Mouse (Mus musculus) right cerebral cortex, postnatal 4 days (tissue): ENCODE measurements around the gene Kcnq2.

Source experiments
- DNase-seq: peaks from one replicate; pipeline ENCODE4 v3.0.0-alpha.2; 2022

Gene Kcnq2

DNA sequence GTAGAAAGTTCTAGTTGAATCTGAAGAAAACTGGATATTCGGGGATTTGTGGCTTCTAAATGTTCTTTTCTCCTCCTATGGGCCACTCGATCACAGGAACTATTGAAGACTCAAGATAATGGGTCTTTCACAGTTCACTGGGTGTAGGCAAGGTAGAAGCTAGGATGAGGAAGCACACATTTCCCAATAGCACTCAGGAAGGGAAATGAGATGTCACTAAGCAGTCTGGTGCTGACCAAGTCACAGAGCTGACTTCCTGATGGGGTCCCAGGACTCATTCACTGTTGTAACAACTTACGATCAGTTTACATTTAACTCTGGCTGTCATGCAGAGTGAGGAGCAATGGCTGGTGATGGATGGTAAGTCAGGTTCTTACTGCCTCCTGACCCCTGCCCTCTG, 45.0 kb downstream of the Kcnq2 start:
- DNase-seq, result no peak

DNA sequence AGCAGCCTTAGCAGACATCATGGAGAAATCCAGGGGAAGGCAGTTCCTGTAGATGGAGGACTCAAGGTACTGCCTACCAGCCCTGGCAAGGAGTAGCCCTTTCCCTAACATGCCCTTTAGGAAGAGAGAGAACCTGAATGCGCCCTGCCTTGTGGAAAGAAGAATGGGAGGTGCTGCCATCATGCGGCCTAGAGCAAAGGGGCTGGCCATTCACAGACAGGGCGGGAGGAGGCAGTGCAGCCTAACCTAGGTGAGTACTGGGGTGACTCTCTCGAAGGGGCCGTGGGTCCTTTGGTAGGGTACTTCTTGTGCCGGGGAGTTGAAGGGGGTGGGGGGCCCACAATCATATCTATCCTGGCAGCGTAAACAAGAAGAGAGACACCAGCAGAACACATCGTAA, 50.1 kb downstream of the Kcnq2 start:
- no peak for DNase-seq

DNA sequence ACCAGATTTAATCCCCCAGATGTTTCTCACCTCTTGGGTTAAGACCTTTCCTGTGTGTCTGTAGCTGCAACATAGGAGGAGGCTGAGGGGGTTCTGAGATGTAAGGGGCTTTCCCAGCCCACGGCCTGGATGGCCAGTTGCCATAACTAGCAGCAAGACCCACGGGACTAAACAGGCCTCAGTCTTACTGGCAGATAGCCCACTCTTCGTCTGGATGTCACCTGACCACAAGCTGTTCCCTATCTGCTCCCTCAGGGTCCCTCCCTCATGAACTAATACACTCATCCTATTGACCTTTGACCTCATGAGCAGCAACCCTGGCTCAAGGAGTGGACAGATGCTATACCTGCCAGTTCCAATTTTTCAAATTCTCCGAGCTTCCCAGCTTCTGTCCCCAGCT, 51.2 kb downstream of the Kcnq2 start:
- no peak for DNase-seq

DNA sequence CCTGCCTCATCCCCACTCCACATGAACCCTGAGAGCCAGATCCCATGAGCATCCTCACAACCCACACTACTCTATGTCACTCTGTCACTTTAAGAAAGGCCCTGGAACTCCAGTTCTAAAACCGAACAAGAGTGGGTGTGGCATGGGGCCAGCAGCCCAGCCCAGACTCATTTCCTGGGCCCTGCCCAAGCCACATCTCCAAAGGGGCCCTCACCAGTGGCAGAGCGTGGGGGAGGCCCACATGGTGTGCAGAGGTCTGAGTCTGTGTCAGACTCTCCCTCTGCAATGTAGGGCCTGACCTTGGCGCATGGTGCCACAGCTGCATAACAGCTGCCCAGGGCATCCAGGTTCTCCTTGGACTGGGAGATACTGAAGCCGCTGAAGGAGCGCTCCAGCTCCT, 54.2 kb downstream of the Kcnq2 start:
- DNase-seq, result no peak

DNA sequence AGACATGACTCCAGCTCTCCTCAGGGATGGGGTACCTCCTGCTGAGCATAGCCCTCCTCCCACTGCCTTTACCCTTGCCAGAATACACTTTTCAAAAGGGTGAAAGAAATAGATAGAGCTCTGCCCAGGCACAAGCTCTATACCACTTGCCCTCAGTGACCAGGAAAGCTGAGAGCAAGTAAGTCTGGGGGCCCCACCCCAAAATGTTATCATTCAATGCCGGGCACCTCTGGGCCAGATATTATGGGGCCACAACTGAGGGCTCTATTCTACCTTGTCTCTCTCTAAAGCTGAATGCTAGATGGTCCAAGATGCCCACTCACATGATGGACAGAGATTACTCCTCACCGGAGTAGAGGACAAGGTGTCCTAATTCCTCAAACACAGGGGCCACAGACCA, 55.6 kb downstream of the Kcnq2 start:
- no peak for DNase-seq

DNA sequence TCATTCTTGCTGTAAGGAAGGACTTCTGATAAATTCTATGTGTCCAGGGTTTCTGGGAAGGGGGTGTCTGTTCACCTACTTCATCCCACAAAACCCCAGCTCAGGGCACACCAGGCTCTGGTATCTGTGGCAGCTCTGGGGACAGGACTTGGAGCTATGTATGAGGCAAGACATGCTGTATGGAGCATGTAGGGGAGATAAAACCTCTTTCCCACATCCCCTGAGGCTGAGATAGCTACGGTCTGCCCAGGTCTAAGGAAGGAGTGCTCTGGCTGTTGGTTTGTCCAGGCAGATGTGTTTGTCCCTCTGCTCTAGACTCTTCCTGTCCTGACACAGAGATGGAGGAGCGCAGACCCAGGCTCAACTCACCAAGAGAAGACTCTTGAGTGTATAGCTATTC, 56.2 kb downstream of the Kcnq2 start:
- no peak for DNase-seq

DNA sequence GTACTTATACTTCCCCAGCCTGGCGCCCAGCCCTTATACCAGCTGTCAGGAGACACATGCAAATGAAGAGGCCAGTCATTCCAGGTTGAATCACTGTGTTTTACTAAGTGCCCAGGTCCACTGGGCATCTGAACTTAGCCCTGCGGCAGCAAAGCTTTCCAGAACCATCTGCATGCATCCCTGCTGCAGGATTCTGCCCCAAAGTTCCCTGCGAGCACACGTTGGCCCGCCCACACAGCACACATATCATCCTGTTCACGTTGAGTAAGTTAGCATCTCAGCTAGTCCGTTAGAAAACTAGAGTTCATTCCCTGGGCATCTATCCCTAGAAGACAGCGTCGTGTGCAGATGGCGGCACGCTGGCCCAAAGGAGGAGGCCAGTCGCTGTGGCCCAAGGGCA, 59.6 kb downstream of the Kcnq2 start:
- DNase-seq, result no peak

DNA sequence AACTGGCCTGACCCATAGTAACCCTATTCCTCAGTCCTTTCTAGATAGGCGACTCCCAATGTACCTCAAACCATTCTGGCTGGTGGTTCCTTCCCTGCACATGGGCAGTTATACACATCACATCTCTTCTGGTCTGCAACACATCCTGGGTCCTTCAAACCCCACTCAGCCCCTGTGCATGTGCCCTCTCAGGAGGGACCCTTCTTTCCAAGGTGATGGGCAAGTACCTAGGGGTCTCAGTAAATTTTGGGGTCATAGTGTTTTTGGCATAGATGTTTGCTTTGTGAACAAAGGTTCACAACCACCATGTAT, 62.7 kb downstream of the Kcnq2 start:
- DNase-seq, result no peak

DNA sequence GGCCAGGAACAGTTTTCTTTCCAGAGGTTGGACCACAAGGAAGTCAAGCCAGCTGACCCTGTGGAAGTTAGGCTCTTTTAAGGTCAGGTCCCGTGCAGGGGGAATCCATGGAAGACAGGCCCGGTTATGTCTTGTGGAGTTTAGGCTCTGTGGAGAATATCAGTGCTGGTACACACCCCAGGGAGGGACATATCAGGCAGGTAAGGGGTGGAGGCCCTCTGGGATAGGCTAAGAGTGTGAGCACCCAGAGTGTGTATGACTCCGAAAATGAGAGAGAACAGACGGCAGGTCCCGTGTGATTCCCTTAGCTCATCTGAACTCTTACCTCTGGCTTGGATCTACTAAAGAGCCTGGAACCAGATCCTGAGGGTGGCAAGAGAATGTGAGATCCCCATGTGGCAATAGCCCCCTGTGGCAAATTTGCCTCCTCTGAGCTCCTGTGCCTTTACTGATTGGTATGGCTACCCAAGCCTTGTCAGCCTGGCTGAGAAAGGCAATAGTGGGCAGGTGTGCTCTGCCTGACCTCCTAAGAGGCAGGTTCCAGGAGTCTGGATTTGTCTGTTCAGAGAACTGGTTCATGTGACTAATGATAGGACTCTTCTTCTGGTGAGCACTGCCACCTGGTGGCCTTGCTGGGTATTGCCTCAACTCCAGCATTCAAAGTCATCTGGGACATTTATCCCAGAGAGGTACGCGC, 63.2 kb downstream of the Kcnq2 start:
- DNase-seq, result peak; percentile 88

DNA sequence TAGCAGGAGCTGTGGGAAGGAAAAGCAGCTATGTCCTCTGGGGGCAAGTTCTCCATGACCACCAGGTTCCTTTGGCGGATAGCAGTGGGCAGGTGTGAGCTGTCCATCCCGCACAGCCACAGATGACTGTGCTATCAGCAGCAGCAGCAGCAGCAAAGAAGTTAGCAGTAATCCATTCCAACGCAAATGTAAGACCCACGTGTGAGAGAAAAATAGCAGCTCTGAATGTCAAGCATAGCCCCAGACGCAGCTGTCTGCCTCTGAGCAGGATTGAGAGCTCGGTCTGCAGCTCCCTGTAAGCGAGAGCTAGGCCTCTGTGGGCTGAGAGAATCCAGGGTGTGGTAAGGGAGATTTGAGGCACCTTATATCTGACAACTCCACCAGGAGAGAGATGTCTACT, 65.0 kb downstream of the Kcnq2 start:
- DNase-seq, result no peak

DNA sequence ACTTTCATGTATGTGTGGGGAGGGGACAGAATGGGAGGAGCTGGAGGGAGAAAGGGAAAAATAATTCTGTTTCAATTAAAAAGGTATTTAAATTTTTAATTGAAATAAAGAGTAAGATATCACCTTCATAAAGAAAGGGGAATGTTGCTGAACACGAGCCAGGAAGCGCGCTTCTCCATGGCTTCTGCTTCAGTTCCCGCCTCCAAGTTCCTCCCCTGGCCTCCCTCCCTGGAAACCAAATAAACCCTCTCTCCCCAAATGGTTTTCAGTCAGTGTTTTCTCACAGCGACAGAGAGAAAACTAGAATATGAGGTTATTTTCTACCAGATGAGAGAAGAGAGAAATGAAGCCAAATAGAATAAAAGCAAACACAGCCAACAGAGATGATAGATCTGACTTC, 66.6 kb downstream of the Kcnq2 start:
- DNase-seq, result no peak

DNA sequence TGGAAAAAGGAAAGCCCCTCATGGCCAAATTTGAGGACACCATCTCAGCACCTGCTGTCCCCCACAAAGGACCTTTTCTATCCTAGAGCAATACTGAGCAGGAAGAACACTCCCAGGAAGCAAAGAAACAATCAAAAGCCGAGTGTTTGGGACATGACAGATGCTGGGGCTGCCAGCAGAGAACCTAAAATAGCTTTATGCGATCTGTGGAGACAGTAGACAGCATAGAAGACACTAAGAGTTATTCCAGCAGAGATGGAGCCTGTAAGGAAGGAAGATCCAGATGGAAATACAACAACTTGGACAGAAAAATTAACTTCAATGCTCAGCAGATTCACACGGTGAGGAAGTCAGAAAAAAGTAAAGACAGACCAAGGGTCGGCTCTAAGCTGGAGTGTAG, 69.3 kb downstream of the Kcnq2 start:
- DNase-seq, result no peak

DNA sequence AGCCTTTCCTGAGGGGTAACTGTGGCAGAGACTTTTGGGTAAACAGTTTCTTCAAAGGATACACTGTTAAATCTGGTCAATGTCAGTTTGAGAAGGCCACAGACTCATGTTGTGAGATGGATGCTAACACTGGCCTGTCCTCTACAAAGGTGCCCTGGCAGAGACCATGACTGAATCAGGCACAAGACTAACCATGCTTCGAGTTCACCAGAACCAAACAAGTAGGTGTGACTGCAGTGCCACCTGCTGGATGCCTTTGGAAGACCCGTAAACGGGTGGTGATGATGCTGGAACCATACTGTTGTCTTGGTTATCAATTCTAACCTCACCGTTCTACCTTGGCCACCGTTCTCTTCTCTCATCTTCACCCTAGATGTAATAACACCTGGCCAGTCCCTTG, 75.0 kb downstream of the Kcnq2 start:
- DNase-seq, result peak; percentile 91

DNA sequence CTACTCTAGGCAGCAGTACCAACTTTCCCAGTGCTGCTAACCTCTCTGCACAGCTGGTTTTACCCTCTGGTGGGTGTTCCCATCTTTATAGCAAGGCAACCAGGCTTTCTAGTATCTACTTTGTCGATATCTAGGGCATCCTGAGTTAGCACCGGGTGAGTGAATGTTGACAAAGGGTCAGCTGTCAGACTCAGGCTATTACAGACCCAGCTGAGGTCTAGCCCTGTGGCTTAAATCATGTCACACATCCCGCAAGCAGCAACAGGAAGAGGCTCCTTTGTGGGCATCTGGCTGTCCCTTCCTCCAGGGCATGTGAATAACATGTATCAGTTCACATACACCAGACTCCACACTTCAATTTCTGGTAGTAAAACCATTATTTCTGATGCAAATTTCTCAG, 76.9 kb downstream of the Kcnq2 start:
- DNase-seq, result no peak

DNA sequence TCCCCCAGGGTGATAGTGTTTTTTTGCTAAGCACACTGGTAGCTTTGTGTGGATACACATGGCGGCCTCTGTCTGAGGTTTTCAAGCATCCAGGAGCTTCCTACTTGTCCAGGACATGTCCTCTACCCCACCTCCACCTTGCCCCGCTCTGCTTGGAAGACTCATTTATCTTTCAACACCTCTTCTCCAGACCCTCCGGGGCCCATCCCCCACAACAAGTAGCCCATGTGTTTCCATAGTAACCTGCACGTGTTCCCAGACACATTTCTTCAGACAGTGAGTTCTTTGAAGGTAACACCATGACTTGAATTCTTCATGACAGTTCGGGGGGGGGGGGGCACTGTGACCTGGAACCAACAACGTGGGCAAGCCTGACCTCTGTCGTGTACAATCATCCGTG, 77.8 kb downstream of the Kcnq2 start:
- DNase-seq, result no peak

DNA sequence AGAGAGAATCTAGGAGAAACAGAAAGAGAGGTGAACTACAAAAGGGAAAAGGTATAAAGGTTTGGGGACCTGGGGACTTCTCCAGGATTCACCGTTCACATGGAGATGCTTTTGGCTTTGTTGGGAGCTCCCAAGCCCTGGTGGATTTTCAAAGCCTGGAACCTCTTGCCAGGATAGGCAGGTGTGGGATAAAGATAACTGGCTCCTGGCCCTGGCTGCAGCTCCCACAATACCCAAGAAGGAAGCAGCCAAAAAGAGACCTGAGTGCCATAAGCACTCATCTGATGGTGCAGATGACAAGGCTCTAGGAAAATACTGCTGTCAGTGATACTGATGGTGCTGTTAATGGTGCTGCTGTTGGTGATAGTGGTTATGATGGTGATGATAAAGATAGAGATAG, 82.9 kb downstream of the Kcnq2 start:
- no peak for DNase-seq

DNA sequence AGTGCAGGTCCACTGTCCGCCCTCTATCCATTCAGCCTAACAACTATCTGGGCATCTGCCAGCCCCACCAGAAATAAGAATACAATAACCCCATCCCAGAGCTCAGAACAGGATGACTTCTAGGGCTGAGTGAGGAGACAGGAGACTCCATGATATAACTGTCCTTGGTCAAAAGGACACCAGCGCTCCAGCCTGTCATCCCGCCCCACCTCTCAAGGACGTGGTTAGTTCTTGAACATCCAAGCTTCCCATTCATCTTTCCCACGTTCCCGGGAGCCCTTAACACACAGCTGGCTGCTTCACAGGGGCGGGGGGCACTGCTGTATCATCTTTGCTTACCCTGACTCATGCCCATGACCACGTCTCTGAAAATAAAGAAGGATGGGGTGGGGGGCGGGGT, 86.1 kb downstream of the Kcnq2 start:
- no peak for DNase-seq

DNA sequence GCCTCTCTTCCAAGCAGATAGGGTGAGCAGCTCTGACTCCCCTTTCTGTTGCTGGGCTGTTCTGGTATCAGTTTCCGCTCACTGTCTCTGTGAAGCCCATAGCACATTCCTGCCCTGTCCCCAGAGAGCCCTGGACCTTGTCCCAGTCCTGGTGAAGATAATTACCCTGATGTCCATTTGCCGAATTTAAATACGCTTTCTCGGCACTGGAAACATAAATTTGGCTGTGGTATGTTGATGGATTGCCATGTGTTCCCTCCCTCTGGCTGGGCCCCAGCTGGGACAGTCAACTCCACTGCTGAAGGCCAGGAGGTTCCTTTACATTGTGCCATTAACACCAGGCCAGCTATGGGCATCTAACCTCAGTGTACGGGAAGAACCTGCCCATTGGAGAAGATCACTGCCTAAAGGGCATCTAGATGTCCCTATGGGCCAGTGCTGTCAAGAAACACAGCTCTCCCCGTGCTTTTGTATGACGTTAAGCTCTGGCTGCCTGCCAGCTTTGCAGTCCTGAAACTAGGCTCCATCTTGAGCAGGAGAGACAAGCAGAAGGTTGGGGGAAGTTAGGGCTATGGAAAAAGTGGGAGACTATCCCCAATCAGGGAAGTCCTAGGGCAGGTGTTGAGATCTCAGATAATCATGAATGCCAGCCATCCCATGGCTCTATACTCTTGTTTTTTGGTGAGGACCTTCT, 86.7 kb downstream of the Kcnq2 start:
- DNase-seq, result no peak

DNA sequence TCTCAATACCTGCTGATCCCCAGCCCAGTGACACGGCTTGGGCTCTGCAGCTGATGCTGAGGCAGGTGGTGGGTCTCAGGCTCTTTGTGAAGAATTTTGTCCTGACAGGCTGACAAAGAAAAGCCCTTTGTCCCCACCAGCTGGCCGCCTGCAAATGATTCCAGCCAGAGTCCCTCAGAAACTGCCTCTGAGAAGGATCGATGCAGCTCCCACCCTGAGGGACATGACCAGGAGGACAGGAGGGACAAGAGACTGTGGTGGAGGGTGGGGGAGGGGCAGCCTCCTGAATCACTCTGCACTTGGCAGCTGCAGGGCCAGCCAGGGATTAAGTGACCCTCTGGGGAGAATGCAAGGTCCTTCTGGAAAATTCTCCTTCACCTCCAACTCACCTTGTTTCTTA, 91.1 kb downstream of the Kcnq2 start:
- DNase-seq, result no peak

DNA sequence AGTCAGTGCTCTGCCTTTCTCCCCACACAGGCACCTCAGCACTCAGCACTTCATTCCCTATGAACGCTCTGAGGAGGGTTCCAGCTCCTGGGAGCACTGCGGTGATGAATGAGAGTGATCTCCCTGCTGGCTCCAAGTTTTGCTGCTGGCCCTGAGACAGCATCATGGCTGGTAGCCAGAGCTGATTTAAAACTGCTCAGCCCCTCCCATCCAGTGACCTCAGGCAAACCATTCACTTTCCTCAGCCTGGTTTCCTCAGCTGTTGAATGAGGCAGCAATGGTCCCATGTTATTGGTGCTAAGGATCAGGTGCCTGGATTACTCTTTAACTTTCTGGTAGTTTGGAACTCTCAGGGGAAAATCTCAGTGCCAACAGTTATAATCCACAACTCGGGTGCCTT, 91.7 kb downstream of the Kcnq2 start, which contains the start of gene Chrna4:
TSS of gene Chrna4 (minus strand) at position 110 of the 400 bp plus-strand sequence.
- peak; percentile 26 for DNase-seq

DNA sequence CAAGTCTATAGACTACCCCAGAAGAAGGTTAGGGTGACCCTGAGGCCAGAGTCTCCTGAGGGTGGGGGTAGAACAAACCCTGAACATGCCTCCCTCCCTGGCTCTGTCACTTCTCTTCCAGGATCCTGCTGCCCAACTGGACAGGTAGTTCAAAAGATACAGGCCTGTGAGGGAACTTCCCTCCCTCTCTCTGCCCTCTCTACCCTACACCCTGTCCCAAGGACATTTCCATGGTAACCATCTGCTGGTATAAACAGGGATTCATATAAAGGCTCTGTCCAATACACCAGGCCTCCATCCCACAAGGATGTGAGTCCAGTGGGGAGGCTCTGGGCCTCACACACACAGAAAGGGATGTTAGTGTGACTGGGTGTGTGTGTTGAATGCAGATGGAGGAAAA, 92.7 kb downstream of the Kcnq2 start:
- no peak for DNase-seq

DNA sequence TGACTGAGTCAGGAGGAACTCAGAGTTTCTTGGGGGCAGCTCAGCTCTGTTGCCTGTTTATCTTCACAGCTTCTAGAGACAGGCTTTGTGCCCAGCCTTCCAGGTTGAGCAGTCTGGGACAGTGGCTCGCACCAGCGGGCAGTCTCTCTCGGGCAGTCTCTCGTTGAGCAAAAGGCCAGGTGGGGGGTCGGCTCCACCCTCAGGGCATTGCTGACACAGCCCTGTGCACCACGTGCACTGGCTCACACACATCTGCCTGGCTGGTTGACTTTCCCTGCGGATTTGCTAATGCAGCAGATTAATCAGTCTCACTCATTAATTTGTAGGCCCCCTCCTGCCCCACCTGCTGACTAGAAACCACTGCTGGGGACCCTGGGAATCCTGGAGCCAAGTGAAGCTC, 93.2 kb downstream of the Kcnq2 start:
- DNase-seq, result no peak

DNA sequence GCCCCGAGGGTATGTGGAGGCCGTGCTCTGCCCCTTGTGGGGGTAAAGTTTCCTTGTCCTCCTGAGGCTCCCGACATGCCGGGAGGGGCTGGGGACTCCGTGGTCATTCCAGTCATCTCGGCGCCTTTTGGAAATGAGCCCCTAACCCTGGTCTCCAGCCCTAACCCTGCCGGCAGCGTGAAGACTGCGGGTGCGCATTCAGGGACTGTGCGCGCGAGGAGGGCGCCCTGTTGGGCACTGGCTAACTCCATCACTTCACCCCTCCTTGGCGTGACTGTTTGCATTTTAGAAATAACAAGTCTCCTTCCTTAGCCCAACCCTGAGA, 95.8 kb downstream of the Kcnq2 start:
- no peak for DNase-seq

DNA sequence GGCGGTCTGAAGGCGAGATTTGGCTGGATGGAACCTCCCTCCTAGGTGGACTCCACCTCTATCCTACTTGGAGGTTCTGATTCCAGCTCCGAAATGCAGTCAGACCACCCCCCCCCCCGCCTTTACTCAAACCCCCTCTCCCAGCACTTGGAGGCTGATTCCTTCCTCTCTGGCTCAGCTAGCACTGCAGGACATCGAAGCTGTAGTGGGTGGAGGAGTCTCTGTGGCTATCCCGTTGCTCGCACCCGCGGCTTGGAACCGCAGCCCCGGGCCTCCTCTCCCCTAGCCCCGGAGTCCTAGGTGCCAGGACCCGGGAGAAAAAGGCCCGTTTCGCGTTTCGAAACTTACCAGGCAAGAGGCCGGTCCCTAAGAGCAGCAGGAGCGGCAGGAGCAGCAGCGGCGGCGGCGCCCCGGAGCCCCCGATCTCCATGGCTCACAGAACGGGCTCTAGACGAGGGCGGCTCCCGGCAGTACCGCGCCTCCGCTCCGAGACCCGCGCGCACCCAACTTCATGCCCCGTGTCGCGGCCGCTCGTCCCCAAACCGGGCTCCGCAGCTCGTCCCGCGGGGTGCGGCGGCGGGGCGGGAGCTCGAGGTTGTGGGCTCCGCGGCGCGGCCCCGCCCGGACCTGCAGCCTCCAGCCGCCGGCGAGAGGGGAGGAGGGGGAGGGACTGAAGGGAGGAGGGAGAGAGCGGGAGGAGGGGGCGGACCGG, 96.3 kb downstream of the Kcnq2 start:
- DNase-seq, result peak; percentile 41

DNA sequence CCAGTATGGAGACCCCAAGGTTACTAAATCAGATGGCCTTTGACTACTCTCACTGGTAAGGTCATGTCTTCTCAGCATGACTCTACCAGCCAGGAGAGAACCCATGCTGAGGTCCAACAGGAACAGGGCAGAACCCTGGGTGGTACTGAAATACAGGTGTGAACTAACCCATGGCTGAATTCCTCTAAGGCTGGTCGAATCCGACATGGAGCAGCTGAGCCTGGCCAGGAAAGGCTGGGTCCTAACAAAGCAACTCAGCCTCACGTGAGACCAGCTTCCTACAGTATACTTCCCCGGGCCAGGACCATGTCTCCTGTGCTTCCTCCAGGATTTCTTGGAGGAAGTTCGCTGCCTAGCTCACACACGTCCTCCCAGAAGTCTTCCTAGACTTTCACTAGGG, 98.5 kb downstream of the Kcnq2 start:
- DNase-seq, result no peak
